Mouse (Mus musculus) layer of hippocampus, adult 2 months (tissue): ENCODE results near the gene Kif26b. TPM values are rescaled to one million over a fixed set of nuclear protein-coding genes. Genes with fewer than 3 reads are reported as not detected.
A peak's percentile ranks its signal among the peaks of the same experiment; 100 is the strongest.

Experiments
- DNase-seq, 2 experiments: peaks; one replicate each; pipeline ENCODE4 v3.0.0; 2022; ENCODE audit warnings: low spot score in 2 of 2
- H3K27ac ChIP-seq: fragments of 200-600 bp; 2 replicates; pipeline ENCODE4 v1.8.1; 2022
- H3K4me3 ChIP-seq: fragments of 200-600 bp; 2 replicates; pipeline ENCODE4 v1.8.1; 2022; ENCODE audit warnings: mild to moderate bottlenecking
- CTCF ChIP-seq: fragments of 200-600 bp; conservative IDR thresholded peaks from 2 replicates; pipeline ENCODE4 v1.8.1; 2022; ENCODE audit warnings: antibody characterized with exemption, mild to moderate bottlenecking, moderate library complexity
- total RNA-seq, 2 experiments: library from RNA; stranded (reverse); gene quantifications; 2 replicates each; pipeline ENCODE4 v1.2.3; 2021

The Kif26b gene
- total RNA-seq, 2 experiments from 2014 or later, result 21.3 to 23.8 TPM

DNA sequence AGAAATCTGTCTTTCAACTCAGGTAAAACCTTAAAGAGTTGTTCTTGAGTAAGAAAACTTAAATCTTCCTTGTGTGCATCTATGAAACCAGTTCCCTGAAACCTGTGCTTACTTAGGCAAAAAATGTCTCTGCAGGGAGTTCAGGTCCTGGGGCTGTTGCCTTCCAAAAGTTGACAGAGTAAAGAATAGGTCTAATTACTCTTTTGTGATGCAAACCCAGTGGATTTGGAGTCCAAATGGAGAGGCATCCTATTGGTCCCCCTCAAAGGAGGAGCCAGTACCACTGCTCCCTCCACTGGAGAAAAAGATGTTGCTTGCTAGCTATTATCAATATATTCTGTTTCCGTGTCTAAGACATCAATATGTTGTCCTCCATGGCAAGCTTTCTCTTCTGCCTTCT, 321.6 kb downstream of the Kif26b start:
- DNase-seq, result no peak
- H3K4me3 ChIP-seq, result no peak overlapping the region
- no peak overlapping the region for H3K27ac ChIP-seq
- TF ChIP-seq CTCF, result peak; percentile 56

DNA sequence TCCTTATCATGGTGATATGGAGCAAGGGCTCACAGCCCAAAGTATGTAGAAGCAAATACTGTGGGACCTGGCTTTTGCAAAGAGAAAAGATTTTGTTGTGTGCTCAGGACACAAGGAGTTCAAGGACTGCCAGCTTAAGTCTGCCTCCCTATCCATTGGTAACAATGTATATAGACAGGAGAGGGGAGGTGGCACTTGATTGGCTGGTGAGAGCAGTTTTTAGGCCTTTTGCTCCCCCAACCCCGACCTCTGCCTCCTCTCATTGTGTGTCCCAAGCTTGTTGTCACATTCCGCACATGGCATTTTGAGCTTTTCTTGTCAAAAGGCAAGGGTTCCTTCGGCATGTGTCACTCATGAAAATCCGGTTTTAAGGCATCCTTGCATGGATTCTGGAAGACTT, 326.0 kb downstream of the Kif26b start:
- DNase-seq, result no peak
- no peak for TF ChIP-seq CTCF

DNA sequence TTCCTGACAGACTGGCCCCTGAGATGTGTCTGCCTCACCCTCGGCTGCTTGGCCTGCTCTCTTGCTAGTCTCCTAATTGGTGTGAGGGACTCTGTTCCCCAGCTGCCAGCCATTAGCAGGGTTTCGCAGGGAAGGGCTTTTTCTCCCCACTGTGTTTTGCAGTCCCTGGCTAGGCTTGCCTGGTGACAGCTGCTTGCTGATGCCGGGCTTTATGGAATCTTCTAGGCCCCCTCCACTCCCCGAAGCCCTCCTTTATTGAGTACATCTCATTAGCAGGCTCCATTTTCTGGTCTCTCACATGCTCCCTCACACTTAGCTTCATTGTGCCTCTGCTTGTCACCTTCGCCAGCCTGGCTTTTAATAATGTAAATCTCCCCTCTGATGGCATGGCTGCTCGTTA, 327.0 kb downstream of the Kif26b start:
- no peak overlapping the region for H3K27ac ChIP-seq
- no peak for DNase-seq
- no peak for TF ChIP-seq CTCF
- H3K4me3 ChIP-seq, result no peak overlapping the region

More for the DNA sequence above, 326.0 kb downstream of the Kif26b start:
- Histone ChIP-seq H3K4me3 (no peak overlapping the region), H3K27ac (no peak overlapping the region)

DNA sequence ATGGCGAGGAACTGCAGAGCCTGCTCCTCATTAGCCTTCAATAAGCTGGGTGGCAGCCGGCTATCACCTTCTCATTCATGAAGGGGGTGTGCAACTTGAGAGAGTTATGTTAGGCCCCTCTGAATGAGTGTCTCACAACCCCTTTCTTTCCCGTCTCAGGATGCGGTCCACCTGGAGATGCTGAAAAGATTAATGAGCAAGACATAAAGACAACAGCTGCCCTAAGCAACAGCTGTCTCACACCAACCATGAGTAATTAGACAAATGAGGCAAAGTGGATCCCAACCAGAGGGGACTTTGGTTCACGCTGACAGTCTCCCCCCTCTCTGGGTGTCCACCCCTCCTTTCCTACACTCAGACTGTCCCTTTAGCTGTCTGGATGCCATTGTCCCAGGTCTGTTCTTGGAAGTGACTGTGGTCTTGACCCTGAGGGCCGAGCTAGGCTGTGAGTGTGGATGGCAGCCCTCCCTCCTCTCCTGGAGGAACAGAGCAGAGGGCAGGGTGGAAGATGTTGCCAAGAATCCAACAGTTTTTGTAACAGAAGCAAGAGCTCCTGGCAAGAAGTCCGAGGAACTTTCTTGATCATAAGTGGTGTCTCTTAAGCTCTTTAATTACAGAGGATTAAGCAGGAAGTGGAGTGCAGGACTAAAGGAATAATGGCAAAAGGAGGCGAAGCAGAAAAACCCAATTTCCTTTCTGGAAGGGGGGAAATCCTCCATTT, 331.9 kb downstream of the Kif26b start:
- no peak for TF ChIP-seq CTCF
- no peak for DNase-seq
- H3K4me3 ChIP-seq, result no peak overlapping the region
- H3K27ac ChIP-seq, result no peak overlapping the region

DNA sequence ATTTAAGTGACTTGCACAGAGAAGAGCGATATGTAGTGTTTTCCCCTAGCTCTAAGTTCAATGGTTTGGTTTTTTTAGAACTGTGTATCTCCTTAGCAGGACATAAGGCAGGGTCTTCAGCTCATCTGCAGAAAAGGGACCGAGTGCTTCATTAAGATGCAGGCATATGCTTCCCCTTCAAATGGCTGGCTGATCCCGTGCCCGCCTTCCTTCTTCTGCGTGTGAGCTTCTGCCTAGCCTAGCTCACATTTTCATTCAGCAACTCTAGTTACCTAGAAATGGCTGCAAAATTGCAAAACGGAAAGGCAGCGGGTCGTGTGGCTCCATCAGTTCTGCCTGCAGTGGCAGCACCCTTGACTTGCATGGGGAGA, 332.5 kb downstream of the Kif26b start:
- Histone ChIP-seq H3K27ac (no peak overlapping the region), H3K4me3 (no peak overlapping the region)
- TF ChIP-seq CTCF, result no peak
- no peak for DNase-seq

DNA sequence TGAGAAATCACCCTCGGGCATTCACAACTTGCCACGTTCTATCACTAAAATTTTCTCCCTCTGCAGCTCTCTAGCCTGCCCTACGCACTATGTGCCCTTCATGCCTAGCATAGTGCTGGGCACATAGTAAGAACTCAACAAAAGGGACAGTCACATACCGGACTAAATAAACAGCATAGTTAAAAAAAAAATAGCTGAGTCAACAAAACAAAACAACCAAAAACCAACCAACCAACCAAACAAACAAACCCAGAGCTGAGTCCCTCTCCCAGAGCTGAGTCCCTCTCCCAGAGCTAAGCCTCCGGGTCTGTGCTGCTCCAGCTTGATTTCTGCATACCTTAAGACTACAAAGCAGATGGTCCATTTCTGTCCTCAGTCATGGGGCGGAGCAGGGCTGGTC, 334.8 kb downstream of the Kif26b start:
- TF ChIP-seq CTCF, result no peak
- no peak overlapping the region for H3K4me3 ChIP-seq
- DNase-seq, result no peak
- H3K27ac ChIP-seq, result no peak overlapping the region

DNA sequence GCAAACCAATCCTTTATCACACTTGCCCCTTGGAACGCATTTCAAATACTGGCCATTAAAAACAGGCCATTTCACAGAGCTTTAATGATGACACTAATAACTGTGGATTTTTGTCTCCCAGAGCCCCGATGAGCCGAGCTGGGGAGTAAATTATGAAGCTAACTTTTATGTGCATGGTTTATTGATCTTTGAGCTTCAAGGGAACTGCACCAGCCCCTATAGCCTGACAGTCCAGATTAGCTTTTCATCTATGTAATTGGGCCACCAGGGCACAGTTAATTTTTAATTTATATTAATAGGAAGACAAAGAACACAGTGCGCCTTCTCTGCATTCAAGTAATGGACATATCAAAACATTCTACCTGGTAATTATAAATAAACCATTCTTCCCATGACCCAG, 335.4 kb downstream of the Kif26b start:
- H3K27ac ChIP-seq, result no peak overlapping the region
- no peak for DNase-seq
- H3K4me3 ChIP-seq, result no peak overlapping the region
- no peak for TF ChIP-seq CTCF

DNA sequence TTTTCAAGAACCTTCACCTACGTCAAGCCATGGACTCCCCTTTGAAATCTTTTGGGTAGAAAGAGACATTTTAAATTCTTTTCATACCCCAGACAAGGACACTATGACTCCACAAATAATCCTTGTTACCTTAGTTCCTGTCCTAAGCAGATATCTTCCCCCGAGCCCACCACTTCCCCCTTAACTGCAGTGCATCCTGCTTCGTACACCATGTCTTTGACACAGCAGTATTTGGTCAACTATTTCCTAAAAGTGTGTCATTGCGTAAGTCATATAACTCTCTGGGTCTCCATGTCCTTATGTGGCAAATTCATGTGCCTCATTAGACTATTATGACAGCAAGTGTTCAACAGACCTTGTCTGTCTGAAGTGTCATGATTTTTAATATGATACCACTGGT, 337.8 kb downstream of the Kif26b start:
- no peak for TF ChIP-seq CTCF
- no peak overlapping the region for H3K27ac ChIP-seq
- DNase-seq, result no peak
- no peak overlapping the region for H3K4me3 ChIP-seq

DNA sequence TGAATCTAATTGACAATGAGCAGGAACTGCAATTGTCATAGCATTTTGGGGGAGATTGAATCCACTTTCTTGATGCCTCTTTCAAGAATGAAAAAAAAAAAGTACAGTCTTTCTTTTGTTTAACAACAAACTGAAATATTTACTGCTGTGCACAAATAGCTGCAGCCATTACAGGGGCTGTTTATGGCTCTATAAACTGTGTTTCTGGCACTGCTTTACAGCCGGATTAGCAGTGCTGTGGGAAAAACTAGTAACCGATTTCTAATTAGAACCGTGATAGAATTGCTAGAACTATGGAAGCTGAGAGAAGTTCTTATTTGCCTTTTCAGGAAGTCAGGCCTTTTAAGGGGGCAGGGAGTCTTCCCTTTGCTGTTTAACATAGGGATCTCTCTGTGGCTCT, 342.1 kb downstream of the Kif26b start:
- TF ChIP-seq CTCF, result no peak
- DNase-seq, result no peak
- no peak overlapping the region for H3K27ac ChIP-seq
- no peak overlapping the region for H3K4me3 ChIP-seq

DNA sequence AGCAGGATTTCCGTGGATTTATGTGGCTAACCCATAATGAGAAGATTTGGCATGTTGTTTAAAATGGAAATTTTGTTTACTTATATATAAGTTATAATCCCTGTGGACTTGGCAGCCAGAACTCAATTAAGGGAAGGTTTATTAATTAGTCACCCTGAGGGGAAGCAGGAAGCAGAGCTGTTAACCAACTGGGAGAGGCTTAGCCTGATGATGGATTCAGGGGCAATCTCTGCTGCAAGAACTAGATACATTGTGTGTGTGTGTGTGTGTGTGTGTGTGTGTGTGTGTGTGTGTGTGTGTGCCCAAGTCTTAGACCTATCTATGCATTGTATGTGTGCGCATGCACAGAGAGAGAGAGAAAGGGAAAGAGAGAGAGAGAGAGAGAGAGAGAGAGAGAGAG, 348.0 kb downstream of the Kif26b start:
- DNase-seq, result no peak
- no peak for TF ChIP-seq CTCF
- Histone ChIP-seq H3K27ac (no peak overlapping the region), H3K4me3 (no peak overlapping the region)

DNA sequence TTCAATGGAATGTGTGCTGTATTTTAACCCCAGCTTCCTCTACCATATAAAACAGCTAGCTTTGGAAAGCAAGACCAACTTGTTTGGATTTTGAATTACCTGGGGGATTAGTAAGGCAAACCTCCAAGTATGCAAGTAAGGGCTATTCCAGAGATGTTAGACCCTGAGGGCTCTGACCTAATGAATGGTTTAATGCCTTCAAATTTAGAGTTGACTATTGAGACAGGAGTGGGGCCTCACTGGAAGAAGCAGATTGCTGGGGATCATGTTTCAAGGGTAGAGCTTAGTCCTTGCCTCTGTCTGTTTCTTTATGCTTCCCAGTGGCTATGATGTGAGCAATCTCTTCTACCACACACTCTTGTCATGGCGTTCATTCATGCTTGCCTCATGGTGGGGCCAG, 349.8 kb downstream of the Kif26b start:
- TF ChIP-seq CTCF, result no peak
- H3K4me3 ChIP-seq, result no peak overlapping the region

DNA sequence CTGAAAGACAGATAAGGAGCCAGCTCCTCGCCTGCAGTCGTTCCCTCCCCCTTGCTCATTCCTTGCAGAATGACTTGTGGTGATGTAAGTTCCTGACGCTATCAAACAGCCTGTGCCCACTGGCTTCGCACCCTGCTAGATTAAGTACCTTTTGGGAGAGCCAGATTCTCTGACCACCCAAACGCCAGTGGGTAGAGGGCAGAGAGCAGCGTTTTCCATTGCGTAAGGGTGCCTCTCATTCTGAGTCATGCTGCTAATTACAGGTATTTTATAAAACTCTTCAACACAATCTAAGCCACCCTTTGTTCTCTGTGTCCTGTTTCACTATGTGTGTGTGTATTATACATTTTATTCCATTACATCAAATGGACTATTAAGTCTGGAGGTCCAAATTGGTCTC, 352.0 kb downstream of the Kif26b start:
- Histone ChIP-seq H3K27ac (no peak overlapping the region), H3K4me3 (no peak overlapping the region)
- DNase-seq, result no peak
- TF ChIP-seq CTCF, result no peak

More for the DNA sequence above, 349.8 kb downstream of the Kif26b start:
- H3K27ac ChIP-seq, result no peak overlapping the region
- no peak for DNase-seq

DNA sequence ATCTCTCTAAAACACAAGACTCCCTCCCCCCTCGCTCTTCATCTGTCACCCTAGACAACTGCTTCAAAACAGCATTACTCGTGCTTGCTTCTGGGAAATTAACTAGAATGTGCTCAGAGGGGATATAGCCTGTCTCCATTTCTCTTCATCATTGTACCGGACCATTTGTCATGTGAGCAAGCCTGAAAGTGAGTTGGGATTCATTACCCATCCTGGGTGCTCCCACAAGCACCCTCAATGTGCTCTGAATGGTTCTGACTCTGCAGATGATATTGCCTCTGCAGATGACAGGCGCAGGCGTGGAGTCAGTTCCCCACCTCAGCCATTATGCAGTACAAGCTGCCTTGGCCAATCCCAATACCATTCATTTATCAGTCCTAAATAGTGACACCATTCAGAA, 357.7 kb downstream of the Kif26b start:
- Histone ChIP-seq H3K4me3 (no peak overlapping the region), H3K27ac (peak overlapping the region; percentile 25; the same call in 1 of the 2 replicates)
- TF ChIP-seq CTCF, result no peak
- peak in 1 of 2 experiments; percentile 4 for DNase-seq

DNA sequence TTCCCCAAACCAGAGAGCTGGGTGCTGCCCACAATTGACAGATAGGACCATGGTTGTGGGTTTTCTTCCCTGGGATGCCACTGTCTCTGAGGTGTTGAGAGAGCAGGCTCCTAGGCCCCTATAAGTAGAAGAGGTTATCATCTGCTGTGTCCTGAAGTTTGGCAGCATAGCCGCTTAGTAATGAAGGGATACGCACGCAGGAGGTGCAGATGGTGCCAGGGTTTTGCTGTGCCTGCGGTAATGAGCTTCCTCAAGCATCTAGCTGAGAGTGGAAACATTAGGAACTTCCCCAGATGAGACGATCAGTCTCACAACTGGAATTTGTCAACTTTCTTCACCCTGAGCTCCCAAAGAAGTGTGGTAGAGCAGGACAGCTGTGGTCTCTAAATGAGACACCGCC, 363.5 kb downstream of the Kif26b start:
- Histone ChIP-seq H3K27ac (no peak overlapping the region), H3K4me3 (no peak overlapping the region)
- no peak for DNase-seq
- TF ChIP-seq CTCF, result no peak
